Mouse (Mus musculus): ENCODE measurements at regions not wholly inside any gene's neighbourhood (a gene's known extent, or its start where the extent isn't known, plus 50 kb on each side); places are given as distances from the start of the nearest gene placed in this dataset.

- H3K27ac ChIP-seq (ENCODE audit: low read depth): no peak overlapping the region
- WGBS: 31% methylated on average over 11 of the region's 11 CpGs
- no peak overlapping the region for H3K4me2 ChIP-seq
- TF ChIP-seq CTCF (IDR thresholded peaks at IDR 0.05; ENCODE audit: low read depth): no peak
- no peak for ATAC-seq (ENCODE audit: insufficient read depth)
- no peak for DNase-seq
- H3K9ac ChIP-seq: no peak overlapping the region
- H3K27me3 ChIP-seq (ENCODE audit: insufficient read depth, low read length): no peaks in the 10 kb centered on the region
- H3K9me3 ChIP-seq (ENCODE audit: low read depth, low read length): no peaks in the 10 kb centered on the region
- H3K4me1 ChIP-seq (ENCODE audit: insufficient read depth): no peaks in the 10 kb centered on the region
- H3K4me3 ChIP-seq (ENCODE audit: low read depth, low read length): no peak overlapping the region
- H3K36me3 ChIP-seq (ENCODE audit: insufficient read depth): no peaks in the 10 kb centered on the region
These were observed 164.3 kb downstream of the Faxc start for GRCm38 (mm10) chr4:22095257-22096031.

GRCm38 (mm10) chr4:22098605-22099004 is 167.5 kb downstream of the Faxc start:
- no peak overlapping the region for H3K4me3 ChIP-seq (ENCODE audit: low read depth, low read length)
- TF ChIP-seq CTCF (IDR thresholded peaks at IDR 0.05; ENCODE audit: low read depth): no peak
- no peak for ATAC-seq (ENCODE audit: insufficient read depth)
- H3K9ac ChIP-seq: no peak overlapping the region
- no peak for DNase-seq
- H3K4me2 ChIP-seq: no peak overlapping the region
- no peaks in the 10 kb centered on the region for H3K36me3 ChIP-seq (ENCODE audit: insufficient read depth)
- WGBS: 84% methylated on average over 9 of the region's 9 CpGs
- no peak overlapping the region for H3K27ac ChIP-seq (ENCODE audit: low read depth)
- H3K4me1 ChIP-seq (ENCODE audit: insufficient read depth): no peaks in the 10 kb centered on the region
- H3K27me3 ChIP-seq (ENCODE audit: insufficient read depth, low read length): no peaks in the 10 kb centered on the region
- H3K9me3 ChIP-seq (ENCODE audit: low read depth, low read length): no peaks in the 10 kb centered on the region

- H3K36me3 ChIP-seq (ENCODE audit: insufficient read depth): no peaks in the 10 kb centered on the region
- no peak for ATAC-seq (ENCODE audit: insufficient read depth)
- no peaks in the 10 kb centered on the region for H3K9me3 ChIP-seq (ENCODE audit: low read depth, low read length)
- no peak for TF ChIP-seq CTCF (IDR thresholded peaks at IDR 0.05; ENCODE audit: low read depth)
- no peaks in the 10 kb centered on the region for H3K4me1 ChIP-seq (ENCODE audit: insufficient read depth)
- H3K27ac ChIP-seq (ENCODE audit: low read depth): no peak overlapping the region
- H3K4me3 ChIP-seq (ENCODE audit: low read depth, low read length): no peak overlapping the region
- no peak for DNase-seq
- no peak overlapping the region for H3K4me2 ChIP-seq
- H3K9ac ChIP-seq: no peak overlapping the region
- no peaks in the 10 kb centered on the region for H3K27me3 ChIP-seq (ENCODE audit: insufficient read depth, low read length)
- WGBS: 62% methylated on average over 5 of the region's 5 CpGs
These were observed 171.3 kb downstream of the Faxc start for GRCm38 (mm10) chr4:22102478-22102877.

- H3K27ac ChIP-seq (ENCODE audit: low read depth): no peak overlapping the region
- no peaks in the 10 kb centered on the region for H3K36me3 ChIP-seq (ENCODE audit: insufficient read depth)
- H3K4me3 ChIP-seq (ENCODE audit: low read depth, low read length): no peak overlapping the region
- WGBS: 50% methylated on average over 8 of the region's 8 CpGs
- TF ChIP-seq CTCF (IDR thresholded peaks at IDR 0.05; ENCODE audit: low read depth): no peak
- DNase-seq (no peak), ATAC-seq (ENCODE audit: insufficient read depth) (no peak)
- no peaks in the 10 kb centered on the region for H3K4me1 ChIP-seq (ENCODE audit: insufficient read depth)
- no peaks in the 10 kb centered on the region for H3K9me3 ChIP-seq (ENCODE audit: low read depth, low read length)
- no peak overlapping the region for H3K4me2 ChIP-seq
- H3K27me3 ChIP-seq (ENCODE audit: insufficient read depth, low read length): no peaks in the 10 kb centered on the region
- H3K9ac ChIP-seq: no peak overlapping the region
These were observed 172.0 kb downstream of the Faxc start for GRCm38 (mm10) chr4:22103001-22103587.

- peaks cover 6% of the 10 kb centered on the region; the same call in 1 of the 2 replicates for H3K27me3 ChIP-seq (ENCODE audit: insufficient read depth, low read length)
- no peak overlapping the region for H3K9ac ChIP-seq
- no peak overlapping the region for H3K27ac ChIP-seq (ENCODE audit: low read depth)
- ATAC-seq (ENCODE audit: insufficient read depth): no peak
- H3K4me2 ChIP-seq: no peak overlapping the region
- no peaks in the 10 kb centered on the region for H3K4me1 ChIP-seq (ENCODE audit: insufficient read depth)
- 66% methylated on average over 9 of the region's 9 CpGs for WGBS
- TF ChIP-seq CTCF (IDR thresholded peaks at IDR 0.05; ENCODE audit: low read depth): no peak
- H3K9me3 ChIP-seq (ENCODE audit: low read depth, low read length): no peaks in the 10 kb centered on the region
- no peak overlapping the region for H3K4me3 ChIP-seq (ENCODE audit: low read depth, low read length)
- no peaks in the 10 kb centered on the region for H3K36me3 ChIP-seq (ENCODE audit: insufficient read depth)
- DNase-seq: no peak
These were observed 175.8 kb downstream of the Faxc start for GRCm38 (mm10) chr4:22106883-22107282.

- H3K4me2 ChIP-seq: no peak overlapping the region
- ATAC-seq (ENCODE audit: insufficient read depth): no peak
- WGBS: 36% methylated on average over 6 of the region's 6 CpGs
- no peak for TF ChIP-seq CTCF (IDR thresholded peaks at IDR 0.05; ENCODE audit: low read depth)
- H3K27ac ChIP-seq (ENCODE audit: low read depth): no peak overlapping the region
- no peaks in the 10 kb centered on the region for H3K9me3 ChIP-seq (ENCODE audit: low read depth, low read length)
- H3K9ac ChIP-seq: no peak overlapping the region
- no peaks in the 10 kb centered on the region for H3K4me1 ChIP-seq (ENCODE audit: insufficient read depth)
- H3K4me3 ChIP-seq (ENCODE audit: low read depth, low read length): no peak overlapping the region
- peaks cover 6% of the 10 kb centered on the region; the same call in 1 of the 2 replicates for H3K27me3 ChIP-seq (ENCODE audit: insufficient read depth, low read length)
- DNase-seq: no peak
- H3K36me3 ChIP-seq (ENCODE audit: insufficient read depth): no peaks in the 10 kb centered on the region
These were observed 178.3 kb downstream of the Faxc start for GRCm38 (mm10) chr4:22109410-22109809.

GRCm38 (mm10) chr4:22110400-22110799 is 179.3 kb downstream of the Faxc start:
- no peak overlapping the region for H3K9ac ChIP-seq
- WGBS: 25% methylated on average over 8 of the region's 8 CpGs
- no peak for DNase-seq
- TF ChIP-seq CTCF (IDR thresholded peaks at IDR 0.05; ENCODE audit: low read depth): no peak
- H3K4me2 ChIP-seq: no peak overlapping the region
- no peaks in the 10 kb centered on the region for H3K9me3 ChIP-seq (ENCODE audit: low read depth, low read length)
- H3K4me3 ChIP-seq (ENCODE audit: low read depth, low read length): no peak overlapping the region
- no peaks in the 10 kb centered on the region for H3K4me1 ChIP-seq (ENCODE audit: insufficient read depth)
- peaks cover 6% of the 10 kb centered on the region; the same call in 1 of the 2 replicates for H3K27me3 ChIP-seq (ENCODE audit: insufficient read depth, low read length)
- no peaks in the 10 kb centered on the region for H3K36me3 ChIP-seq (ENCODE audit: insufficient read depth)
- H3K27ac ChIP-seq (ENCODE audit: low read depth): no peak overlapping the region
- no peak for ATAC-seq (ENCODE audit: insufficient read depth)
